Mouse (Mus musculus) ES-Bruce4 (cell line): ENCODE results near the gene Fam111a.

Experiments used
- CTCF ChIP-seq: IDR thresholded peaks from one replicate; pipeline ENCODE4 v1.8.1; 2011; ENCODE audit warnings: low read depth, low read length
- EP300 ChIP-seq: IDR thresholded peaks from 2 replicates; pipeline ENCODE4 v1.6.1; 2011; ENCODE audit warnings: low read depth, low read length; ENCODE audit not compliant: insufficient read depth
- POLR2A ChIP-seq: IDR thresholded peaks from one replicate; pipeline ENCODE4 v1.8.1; 2011; ENCODE audit warnings: low read length; ENCODE audit not compliant: insufficient read depth

DNA sequence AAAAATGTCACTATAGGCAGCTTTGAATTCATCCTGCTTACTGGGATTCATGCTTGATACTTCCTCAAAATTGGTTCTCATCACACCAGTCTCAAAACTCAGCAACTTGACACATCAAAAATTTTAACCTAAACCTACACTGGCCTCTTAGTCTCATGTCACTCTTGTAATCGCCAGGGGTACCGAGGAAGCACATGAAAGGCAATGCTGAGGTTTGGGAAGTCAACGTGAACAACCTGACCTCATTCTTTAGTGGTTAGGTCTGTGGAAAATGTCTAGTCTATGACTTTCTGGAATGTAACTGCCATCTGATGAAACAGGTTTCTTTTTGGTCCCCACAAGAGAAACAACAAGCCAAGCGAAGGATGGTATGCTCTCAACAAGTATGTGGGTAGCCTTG, 89.4 kb downstream of the Fam111a start:
- TF ChIP-seq CTCF: no peak
- no peak for TF ChIP-seq POLR2A
- TF ChIP-seq EP300: no peak
